Mouse (Mus musculus) kidney, adult 2 months (tissue): ENCODE results near the gene 1110012L19Rik.

Experiments
- CTCF ChIP-seq: fragments of 200-500 bp; conservative IDR thresholded peaks from 2 replicates; pipeline ENCODE4 v1.5.1; 2011; ENCODE audit warnings: low read depth, mild to moderate bottlenecking, control low read depth, low read length, moderate library complexity, mixed read lengths; ENCODE audit not compliant: insufficient read depth, insufficient read length
- POLR2A ChIP-seq: fragments of 200-500 bp; IDR thresholded peaks from one replicate; pipeline ENCODE4 v1.6.1; 2011; ENCODE audit warnings: low read depth, low read length, control low read depth

DNA sequence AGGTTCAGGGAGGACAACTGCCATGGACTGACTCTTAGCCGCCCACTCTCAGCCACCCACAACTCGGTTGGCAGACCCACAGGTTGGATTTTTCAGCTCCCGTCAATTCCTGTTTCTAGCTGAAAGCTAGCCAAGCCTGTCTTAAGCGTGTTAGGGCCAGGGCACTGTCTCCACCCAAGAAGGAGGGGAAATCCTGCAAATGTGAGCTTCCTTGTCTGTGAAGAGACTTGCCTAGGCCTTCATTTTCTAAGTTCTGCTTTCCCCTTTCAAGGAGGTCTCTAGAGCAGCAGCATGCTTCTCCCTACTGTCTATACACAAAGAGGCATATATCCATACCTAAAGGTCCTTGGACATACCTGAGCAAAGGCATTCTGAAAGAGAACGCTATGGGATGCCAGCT is 22.2 kb upstream of the 1110012L19Rik start:
- TF ChIP-seq POLR2A (no peak), CTCF (no peak)
